Mouse (Mus musculus): Measurements from ENCODE around the gene Spi1.

The Spi1 gene

DNA sequence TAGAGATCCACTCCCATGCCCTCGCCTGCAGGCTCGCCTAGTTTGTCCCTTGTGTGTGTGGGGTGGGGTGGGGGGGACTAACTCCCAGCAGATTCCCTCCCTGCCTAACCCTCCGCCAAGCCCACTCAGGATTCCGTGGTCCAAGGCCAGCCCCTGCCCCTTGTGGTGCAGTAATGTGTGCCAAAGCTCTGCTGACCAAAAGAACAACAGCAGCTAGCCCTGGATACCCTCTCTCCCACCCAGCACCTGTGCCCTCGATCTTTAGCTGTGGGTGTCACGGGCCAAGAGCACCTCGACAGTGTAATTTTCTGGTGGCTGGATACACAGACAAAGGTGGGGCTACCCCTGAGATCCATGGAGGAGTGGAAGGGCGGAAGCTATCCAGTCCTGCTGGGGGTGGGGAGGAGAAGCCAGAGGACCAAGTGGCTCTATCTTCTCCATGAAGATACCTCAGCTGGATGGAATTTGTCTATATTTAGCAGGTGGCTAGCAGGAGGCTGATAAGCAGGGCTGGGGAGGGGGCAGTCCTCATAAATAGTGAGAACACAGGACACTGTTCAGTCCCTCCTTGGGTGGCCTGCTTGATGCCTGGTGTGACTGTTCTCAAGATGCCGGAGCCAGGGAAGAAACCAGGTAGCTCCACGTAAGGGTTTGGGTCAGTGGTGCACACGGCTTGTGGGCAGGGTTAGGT is 35.5 kb downstream of the Spi1 start, which contains the start of gene Mybpc3:
Mybpc3 (plus strand) TSS at position 560 of the 691 bp plus-strand sequence.
- in situ Hi-C loops (cut with MboI; ENCODE audit: unreplicated experiment in 2 of 2): loop anchor here (10.0 kb wide), 1 partner anchor 367 kb away; no protein-coding TSS in a partner anchor

DNA sequence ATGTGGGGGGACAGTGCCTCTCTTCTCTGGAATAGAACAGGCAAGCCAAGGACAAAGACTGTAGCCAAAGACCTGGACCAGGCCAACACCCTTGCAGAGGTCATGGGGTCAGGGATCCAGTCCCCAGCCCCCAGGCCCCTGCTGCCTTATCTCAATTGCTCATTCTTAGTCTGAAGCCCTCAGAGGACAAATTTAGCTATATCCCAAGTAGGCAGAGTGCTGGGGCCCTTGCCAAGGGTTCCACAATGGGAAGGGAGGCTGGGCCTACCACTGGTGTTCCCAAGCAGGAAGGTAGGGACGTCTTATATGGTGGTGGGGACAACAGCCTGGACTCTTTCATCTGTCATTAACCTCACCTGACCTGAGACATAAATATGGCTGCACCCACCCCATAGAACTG is 36.5 kb downstream of the Spi1 start:
- in situ Hi-C loops (cut with MboI; ENCODE audit: unreplicated experiment in 2 of 2): loop anchor here (10.0 kb wide), 1 partner anchor 366 kb away; no protein-coding TSS in a partner anchor

DNA sequence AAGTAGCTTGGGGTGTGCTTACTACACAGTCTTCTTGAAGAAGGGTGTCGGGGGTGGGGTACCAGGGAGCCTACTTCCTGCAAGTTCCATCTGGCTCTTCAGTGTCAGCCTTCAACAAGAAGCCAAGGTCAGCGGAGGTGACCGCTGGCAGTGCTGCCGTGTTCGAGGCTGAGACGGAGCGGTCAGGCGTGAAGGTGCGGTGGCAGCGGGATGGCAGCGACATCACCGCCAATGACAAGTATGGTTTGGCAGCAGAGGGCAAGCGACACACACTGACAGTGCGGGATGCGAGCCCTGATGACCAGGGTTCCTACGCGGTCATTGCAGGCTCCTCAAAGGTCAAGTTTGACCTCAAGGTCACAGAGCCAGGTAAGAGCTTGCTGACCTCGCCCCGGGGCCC is 36.9 kb downstream of the Spi1 start:
- in situ Hi-C loops (cut with MboI; ENCODE audit: unreplicated experiment in 2 of 2): loop anchor here (10.0 kb wide), 1 partner anchor 366 kb away; no protein-coding TSS in a partner anchor

DNA sequence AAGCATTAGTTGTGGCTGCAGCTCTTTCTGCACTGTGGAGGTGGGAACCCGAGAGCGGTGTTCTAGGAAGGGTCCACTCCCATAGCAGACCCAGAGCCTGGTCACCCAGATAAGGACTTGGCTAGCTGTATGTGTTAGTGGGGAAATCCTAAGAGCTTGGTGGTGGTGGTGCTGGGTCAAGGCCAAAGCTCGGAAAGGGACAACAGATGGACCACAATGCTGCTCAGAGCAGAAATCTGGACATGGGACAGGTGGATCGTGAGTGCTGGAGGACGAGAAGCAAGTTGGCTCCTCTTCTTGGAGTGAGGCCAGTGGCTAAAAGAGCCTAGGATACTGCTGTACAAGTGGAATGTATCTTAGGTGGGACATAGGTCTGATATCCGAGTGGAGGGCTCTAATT is 37.4 kb downstream of the Spi1 start:
- in situ Hi-C loops (cut with MboI; ENCODE audit: unreplicated experiment in 2 of 2): loop anchor here (10.0 kb wide), 1 partner anchor 365 kb away; no protein-coding TSS in a partner anchor

DNA sequence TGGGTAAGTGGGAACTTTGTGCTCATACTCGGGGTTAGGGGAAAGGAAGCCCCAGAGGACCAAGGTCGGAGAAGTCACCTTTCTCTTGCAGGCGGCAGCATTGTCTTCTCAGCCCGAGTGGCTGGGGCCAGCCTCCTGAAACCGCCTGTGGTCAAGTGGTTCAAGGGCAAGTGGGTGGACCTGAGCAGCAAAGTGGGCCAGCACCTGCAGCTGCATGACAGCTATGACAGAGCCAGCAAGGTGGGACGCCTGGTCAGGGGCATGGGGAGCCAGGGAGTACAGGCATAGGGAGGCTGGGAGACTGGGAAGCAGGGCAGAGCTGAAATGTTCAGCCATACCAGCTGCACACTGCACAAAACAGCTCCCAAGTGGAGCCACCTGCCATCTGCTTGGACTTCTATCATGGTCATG is 38.1 kb downstream of the Spi1 start:
- in situ Hi-C loops (cut with MboI; ENCODE audit: unreplicated experiment in 2 of 2): no loop called here

DNA sequence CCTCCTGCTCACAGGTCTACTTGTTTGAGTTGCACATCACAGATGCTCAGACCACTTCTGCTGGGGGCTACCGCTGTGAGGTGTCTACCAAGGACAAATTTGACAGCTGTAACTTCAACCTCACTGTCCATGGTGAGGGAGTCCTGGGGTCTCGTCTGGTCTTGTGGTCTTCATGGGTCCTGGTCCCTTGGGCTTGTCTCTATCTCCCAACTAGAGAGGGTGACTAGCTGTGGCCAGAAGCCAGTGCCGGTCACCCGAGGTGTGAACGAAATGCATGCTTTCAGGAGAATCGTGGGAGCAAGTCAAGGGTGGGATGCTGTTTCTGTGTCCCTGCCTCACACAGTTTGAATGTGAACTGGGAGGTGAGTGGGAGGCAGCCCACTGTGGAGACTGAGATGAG is 38.8 kb downstream of the Spi1 start:
- in situ Hi-C loops (cut with MboI; ENCODE audit: unreplicated experiment in 2 of 2): no loop called here

DNA sequence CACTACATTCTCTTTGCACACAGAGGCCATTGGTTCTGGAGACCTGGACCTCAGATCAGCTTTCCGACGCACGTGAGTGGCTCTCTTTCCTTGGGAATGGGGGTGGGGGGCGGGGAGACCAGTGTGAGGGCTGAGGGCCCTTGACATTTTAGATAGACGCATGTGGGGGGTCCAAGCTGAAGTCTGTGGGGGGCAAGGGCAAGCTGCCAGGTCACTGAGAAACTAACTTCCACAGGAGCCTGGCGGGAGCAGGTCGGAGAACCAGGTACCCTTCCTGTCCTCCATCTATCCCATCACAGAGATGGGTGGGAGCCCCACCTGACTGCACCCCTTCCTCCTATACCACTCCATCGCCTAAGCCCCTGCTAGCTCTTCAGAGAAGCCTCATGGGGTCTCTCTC is 39.3 kb downstream of the Spi1 start:
- in situ Hi-C loops (cut with MboI; ENCODE audit: unreplicated experiment in 2 of 2): no loop called here

DNA sequence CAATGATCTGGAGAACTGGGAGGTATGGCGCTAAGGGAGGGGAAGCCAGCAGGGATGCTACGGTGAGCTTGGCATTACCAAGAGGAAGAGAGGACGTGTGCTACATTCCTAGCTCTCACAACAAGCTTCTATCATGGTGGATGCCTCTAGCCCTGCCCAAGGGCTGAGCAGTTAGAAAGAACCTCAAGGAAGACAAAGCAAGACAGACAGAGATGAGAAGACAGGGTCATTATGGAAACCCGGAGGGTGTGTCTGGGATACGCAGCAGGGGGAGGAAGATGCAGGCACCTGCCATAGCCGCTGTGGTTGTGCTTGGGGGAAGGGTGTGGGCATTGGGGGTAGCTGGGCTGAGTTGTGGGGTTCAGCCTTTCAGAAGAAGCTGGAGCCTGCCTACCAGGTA is 41.3 kb downstream of the Spi1 start:
- in situ Hi-C loops (cut with MboI; ENCODE audit: unreplicated experiment in 2 of 2): no loop called here

DNA sequence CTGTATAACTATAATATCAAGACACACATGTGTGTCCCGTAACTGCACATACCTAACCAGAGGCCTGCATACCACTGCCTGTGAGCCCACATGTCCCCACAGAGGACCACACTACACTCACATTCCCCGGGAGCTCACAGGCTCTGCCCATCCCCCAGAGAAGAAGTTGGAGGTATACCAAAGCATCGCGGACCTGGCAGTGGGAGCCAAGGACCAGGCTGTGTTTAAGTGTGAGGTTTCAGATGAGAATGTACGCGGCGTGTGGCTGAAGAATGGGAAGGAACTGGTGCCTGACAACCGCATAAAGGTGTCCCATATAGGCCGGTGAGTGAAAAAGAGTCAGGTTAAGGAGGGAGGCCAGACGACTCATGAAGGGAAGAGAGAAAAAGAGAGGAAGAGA is 42.9 kb downstream of the Spi1 start:
- in situ Hi-C loops (cut with MboI; ENCODE audit: unreplicated experiment in 2 of 2): no loop called here

DNA sequence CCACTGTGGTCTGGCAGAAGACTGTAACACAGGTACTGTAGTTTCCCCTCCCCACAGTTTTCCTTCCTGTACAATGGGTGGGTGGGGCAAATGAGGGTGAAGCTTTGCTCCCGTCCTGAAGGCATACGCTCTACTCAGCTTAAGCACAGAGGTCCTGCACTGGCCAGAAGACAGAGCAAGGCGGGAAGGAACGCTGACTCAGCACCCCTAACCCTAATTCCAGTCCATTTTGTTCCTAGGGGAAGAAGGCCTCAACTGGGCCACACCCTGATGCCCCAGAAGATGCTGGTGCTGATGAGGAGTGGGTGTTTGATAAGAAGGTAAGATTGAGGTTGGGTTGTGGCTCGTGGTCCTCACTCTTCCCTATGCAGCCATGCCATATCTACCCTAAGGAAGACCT is 46.6 kb downstream of the Spi1 start:
- in situ Hi-C loops (cut with MboI; ENCODE audit: unreplicated experiment in 2 of 2): no loop called here

DNA sequence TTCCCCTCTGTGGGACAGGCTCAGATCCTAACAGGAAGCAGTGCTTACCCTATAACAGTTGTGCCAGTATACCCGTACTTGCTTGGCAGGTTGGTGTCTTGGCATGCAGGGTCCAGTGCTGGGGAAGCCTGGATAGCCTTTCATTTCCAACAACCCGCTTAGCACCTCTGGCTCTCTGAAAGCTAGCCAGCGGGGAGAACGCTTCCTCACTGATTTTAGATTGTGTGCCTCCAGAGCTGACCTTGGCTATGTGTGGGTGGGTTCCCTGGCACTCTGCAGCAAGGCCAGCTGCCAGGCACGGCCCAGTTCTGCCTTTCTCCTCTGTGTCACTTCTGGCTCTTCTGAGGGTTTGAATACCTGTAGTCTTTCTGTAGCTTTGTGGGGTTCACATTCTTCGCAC is 47.9 kb downstream of the Spi1 start:
- in situ Hi-C loops (cut with MboI; ENCODE audit: unreplicated experiment in 2 of 2): no loop called here

DNA sequence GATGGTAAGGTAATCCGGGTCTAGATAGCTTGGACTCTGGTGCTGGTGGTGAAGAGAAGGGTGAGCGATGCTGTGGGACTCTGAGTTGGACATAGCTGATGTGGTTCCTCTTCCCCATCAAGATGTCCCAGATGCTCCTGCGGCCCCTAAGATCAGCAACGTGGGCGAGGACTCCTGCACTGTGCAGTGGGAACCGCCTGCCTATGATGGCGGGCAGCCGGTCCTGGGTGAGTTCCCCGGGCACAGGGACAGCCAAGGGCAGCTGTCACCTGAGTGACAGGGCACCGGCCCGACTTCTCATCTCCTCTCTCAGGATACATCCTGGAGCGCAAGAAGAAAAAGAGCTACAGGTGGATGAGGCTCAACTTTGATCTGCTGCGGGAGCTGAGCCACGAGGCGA is 49.1 kb downstream of the Spi1 start:
- in situ Hi-C loops (cut with MboI; ENCODE audit: unreplicated experiment in 2 of 2): no loop called here

DNA sequence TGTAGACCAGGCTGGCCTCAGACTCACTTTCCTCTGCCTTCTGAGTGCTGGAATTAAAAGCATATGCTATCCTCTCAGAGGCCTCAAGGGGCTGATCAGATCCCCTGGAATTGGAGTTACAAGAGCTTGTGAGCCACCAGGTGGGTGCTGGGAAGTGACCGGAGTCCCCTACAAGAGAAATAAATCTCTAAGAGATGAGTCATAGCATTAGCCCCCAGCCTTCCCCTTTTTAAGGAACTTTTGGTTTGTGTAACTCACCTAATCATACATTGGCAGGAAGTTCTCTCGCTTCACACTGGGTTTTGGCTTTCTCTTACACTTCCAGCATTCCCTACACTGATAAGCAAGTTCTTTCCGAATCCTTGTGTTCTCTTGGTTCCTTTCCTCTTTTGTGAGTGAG is 49.8 kb downstream of the Spi1 start:
- in situ Hi-C loops (cut with MboI; ENCODE audit: unreplicated experiment in 2 of 2): no loop called here

DNA sequence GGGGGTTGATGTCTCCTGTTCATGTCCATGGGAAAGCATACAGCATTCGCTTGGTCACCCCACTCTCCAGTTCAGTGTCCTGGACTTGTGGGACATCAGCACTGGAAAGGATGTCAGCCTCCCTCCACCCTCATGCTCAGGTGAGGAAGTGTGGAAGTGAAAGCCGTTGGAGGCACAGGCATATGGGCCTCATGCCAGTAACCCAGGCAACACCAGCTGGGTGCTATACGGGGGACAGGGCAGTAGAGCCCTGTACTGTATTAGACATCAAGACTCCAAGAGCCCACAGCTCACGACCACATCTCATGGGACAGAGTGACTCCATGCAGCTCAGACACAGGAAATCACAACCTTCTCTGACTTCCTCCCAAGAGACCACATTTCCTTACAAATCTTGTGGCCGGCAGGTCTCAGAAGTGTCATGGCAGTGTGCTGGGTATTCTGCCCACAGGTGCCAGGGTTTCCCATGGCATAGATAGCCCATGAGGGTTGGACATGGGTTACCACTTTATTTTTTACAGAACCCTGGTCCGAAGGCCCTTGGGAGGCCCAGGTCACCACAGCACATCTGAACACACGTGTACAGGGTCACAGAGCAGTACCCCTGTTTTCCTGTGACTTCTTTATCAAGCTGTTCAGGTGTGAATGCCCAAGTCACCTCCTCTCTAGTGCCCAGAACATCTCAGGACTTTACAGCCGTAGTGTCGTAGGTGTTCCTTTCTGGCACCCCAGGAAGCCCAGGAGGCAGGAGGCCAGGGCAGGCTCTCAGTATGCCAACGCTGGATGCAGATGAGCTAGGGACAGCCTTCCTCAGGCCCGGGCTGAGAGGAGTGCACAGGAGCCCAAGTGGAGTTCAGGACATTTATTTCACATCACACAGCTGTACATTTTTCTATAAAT is 54.6 kb downstream of the Spi1 start:
- in situ Hi-C loops (cut with MboI; ENCODE audit: unreplicated experiment in 2 of 2): no loop called here

DNA sequence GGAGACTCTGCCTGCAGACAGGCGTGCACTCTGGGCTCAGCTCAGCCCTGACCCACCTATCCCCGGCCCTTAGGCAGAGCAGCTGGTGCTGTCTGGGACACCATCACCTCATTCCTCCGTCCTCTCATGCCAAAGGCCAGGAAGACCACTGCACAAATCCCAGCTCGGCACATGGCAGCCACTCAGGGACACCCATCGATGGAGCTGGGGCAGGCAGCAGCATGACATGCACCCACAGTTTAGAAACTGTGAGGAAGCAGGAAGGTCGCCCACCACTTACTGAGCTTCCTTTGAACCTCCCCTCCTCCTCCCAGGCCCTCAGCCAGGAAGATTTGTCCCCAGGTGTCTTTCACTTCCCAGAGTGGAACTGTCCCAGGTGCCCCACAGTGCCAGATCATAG is 55.3 kb downstream of the Spi1 start:
- in situ Hi-C loops (cut with MboI; ENCODE audit: unreplicated experiment in 2 of 2): no loop called here

DNA sequence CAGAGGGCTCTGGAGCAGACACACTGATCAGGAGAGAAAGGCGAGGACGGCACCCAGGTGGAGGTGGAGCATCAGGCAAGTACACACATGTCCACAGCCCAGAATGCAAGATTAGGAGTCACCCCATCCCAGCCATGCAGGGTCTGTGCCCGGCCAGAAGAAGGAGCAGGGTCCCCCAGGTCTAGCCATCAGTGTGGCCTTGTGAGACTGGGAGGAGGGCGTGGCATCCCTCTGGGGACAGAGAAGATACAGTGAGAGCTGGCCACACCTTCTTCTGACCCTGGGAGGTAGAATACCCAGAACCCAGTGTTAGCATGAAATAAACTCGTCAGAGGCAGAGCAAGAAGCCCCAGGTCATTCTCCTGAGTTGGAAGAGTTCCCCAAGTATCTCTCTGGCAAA is 57.1 kb downstream of the Spi1 start:
- in situ Hi-C loops (cut with MboI; ENCODE audit: unreplicated experiment in 2 of 2): no loop called here

DNA sequence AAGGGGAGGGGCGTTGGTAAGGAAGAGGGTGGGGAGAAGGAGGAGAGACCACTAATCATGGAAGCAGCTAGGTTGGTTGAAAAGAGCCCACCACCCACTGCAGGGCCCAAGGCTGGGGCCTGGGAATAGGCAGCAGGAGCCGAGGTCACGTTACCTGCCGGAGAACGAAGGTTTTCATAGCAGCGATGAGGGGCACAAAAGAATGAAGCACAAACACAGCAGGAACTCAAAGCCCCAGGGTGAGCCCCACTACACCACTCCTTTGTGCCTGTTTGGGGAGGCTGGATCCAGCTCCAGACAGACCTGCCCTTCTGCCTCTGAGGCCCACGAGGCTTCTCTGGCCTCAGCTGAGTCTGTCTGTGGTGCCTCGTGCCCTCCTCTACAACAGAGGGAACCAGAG is 57.6 kb downstream of the Spi1 start:
- in situ Hi-C loops (cut with MboI; ENCODE audit: unreplicated experiment in 2 of 2): no loop called here

DNA sequence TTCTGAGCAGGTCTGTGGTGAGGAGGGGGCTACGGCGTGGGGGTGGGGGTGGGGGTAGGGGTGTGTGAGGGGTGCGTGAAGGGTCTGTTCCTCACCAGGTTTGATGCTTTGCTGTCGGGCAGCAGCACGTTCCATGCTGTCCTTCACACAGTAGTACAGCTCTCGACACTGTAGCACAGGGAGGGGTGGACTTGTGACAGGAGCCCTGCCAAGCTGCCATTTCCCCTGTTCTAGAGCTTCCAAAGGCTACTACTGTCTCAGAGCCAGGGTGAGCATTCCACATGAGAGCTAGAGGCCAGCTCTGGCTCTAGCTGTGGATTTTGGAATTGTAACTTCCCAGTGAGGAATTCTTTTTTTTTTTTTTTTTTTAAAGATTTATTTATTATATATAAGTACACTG is 60.7 kb downstream of the Spi1 start:
- in situ Hi-C loops (cut with MboI; ENCODE audit: unreplicated experiment in 2 of 2): no loop called here

DNA sequence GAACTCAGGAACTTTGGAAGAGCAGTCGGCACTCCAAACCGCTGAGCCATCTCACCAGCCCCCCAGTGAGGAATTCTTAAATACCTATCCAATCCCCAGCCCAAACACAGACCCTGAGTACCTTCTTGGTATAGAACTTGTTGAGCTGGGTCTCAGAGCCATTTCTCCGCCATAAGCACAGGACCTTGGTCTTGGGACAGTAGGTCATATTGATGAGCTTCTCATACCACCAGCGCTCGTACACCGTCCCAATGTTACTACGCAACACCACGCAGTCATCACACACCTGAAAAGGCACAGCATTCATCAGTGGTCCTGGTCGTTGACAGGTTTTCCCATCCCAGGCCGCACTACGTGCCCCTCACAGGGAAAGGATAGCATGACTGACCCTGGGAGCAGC is 61.2 kb downstream of the Spi1 start:
- in situ Hi-C loops (cut with MboI; ENCODE audit: unreplicated experiment in 2 of 2): no loop called here

DNA sequence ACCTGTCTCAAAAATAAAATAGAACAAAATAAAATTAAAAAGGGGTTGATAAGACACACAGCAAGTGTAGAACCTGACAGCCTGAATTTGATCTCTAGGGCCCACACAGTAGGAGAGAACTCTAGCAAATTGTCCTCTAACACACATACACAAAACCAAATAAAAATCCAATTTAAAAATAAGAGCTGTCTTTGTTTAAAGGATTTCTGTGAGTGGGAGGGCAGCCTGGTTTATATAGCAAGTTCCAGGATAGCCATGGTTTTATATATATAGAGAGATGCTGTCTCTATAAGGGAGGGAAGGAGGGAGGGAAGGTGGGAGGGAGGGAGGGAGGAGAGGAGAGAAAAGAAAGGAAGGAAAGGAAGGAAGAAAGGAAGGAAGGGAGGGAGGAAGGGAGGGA is 65.9 kb downstream of the Spi1 start:
- in situ Hi-C loops (cut with MboI; ENCODE audit: unreplicated experiment in 2 of 2): no loop called here

DNA sequence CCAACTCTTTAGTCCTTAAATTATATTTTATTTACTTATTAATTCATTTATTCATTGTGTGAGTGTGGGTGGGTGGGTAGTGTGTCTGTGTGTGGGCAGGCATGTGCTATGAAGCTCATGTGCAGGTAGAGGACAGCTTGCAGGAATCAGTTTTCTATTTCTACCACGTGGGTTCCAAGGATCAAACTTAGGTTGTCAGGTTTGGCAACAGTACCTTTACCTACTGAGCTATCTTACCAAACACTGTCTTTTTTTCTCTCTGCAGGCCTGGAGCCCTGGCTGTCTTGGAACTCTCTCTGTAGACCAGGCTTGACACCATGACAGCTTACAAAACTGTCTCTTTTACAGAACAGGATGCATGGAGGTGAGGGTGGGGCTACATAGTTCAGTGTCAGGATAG is 69.1 kb downstream of the Spi1 start:
- in situ Hi-C loops (cut with MboI; ENCODE audit: unreplicated experiment in 2 of 2): no loop called here

DNA sequence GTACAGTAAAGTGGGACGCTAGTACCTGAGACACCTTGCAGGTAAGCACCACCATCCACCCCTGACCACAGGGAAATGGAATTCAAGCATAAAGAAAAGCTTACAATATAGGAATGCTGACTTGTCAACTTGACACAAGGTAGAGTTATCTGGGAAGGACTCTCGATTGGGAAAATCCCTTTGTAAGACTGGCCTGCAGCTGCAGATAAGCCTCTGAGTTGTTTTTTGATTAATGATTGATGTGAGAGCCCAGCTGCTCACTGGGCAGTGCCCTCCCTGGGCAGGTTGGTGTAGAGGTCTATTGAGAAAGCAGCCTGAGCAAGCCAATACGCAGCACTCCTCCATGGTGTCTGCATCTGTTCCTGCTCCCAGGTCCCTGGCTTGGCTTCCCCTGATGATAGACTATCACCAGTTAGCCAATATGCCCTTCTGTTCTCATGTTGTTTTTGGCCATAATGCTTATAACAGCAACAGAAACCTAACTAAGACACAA is 70.7 kb downstream of the Spi1 start:
- in situ Hi-C loops (cut with MboI; ENCODE audit: unreplicated experiment in 2 of 2): no loop called here

All from v-Abl transformed pro-B cells (cell line).